Mouse (Mus musculus) heart, postnatal 14 days (tissue): ENCODE data around the gene Rabac1. TPM values are rescaled to one million over a fixed set of nuclear protein-coding genes. Genes with fewer than 3 reads are reported as not detected.

Source experiments
- DNase-seq, 2 experiments: peaks; one replicate each; pipeline ENCODE4 v3.0.0; 2021 to 2022
- intact Hi-C: fragments of 180-260 bp; cut with DNase I; formaldehyde crosslinking; loops from one replicate; pipeline ENCODE4 v1.15.1; 2025
- microRNA-seq, 2 experiments: library from miRNA; unstranded; fragments of <30 nt; microRNA quantifications; one replicate each; pipeline ENCODE4 v1.2.0; 2021 to 2022
- total RNA-seq, 2 experiments: library from RNA; stranded (reverse); gene quantifications; 2 replicates each; pipeline ENCODE4 v1.2.3; 2021

Gene Rabac1
- total RNA-seq, 2 experiments from 2014 or later = 289 to 303 TPM

- intact Hi-C loops = no loop called here
- no peak for DNase-seq
Observed at GRCm38 (mm10) chr7:24944257-24944950, 28.1 kb downstream of the Rabac1 start, which contains the start of gene Gm4881. Gene Gm4881 (minus strand): TSS chr7:24944494.

- intact Hi-C loops = no loop called here
- DNase-seq = no peak
Observed at GRCm38 (mm10) chr7:24943641-24944040, 28.9 kb downstream of the Rabac1 start.

GRCm38 (mm10) chr7:24931651-24932050 is 40.9 kb downstream of the Rabac1 start:
- intact Hi-C loops = no loop called here
- DNase-seq = no peak

- no peak for DNase-seq
- intact Hi-C loops = no loop called here
Observed at GRCm38 (mm10) chr7:24930475-24930874, 42.1 kb downstream of the Rabac1 start.

Small RNA genes lying within 50 kb of the gene (microRNA-seq; reads per million reads assigned to microRNA genes)
- gene Mir7046 (0.54 to 10.5 reads per million in 2 experiments), gene Mir7047 (0.81 to 42.6 reads per million in 2 experiments)

Other genes with a start within 250 kb of the Rabac1 start
- gene Gm4763, start 245.8 kb downstream of the Rabac1 start, total RNA-seq = not detected
- gene Cd177, start 212.4 kb downstream of the Rabac1 start, total RNA-seq = under 1 TPM in 1 of 2 experiments, not detected in 1; 0.17 TPM
- not detected for gene Ceacam10, start 195.5 kb downstream of the Rabac1 start, total RNA-seq
- gene Gm9844, start 110.5 kb downstream of the Rabac1 start, total RNA-seq = not detected
- not detected for gene Lypd4, start 102.8 kb downstream of the Rabac1 start, total RNA-seq
- not detected for gene Dmrtc2, start 102.7 kb downstream of the Rabac1 start, total RNA-seq
- gene Rps19, start 88.4 kb downstream of the Rabac1 start, total RNA-seq = 100 to 1,000 TPM; 529 to 548 TPM
- 1 to 10 TPM; 1.3 to 1.5 TPM for gene Cd79a, start 75.4 kb downstream of the Rabac1 start, total RNA-seq
- 10 to 100 TPM; 76.1 to 78.7 TPM for gene Arhgef1, start 69.8 kb downstream of the Rabac1 start, total RNA-seq
- gene Gm4881, start 28.3 kb downstream of the Rabac1 start, total RNA-seq = not detected
- gene Atp1a3, start 33.2 kb upstream of the Rabac1 start, total RNA-seq = under 1 TPM; 0.62 to 0.80 TPM
- gene Grik5, start 99.6 kb upstream of the Rabac1 start, total RNA-seq = 1 to 10 TPM; 5.8 to 7.6 TPM
- gene Zfp574, start 99.8 kb upstream of the Rabac1 start, total RNA-seq = 10 to 100 TPM; 10.5 to 11.2 TPM
- under 1 TPM; 0.44 to 0.60 TPM for gene Pou2f2, start 207.0 kb upstream of the Rabac1 start, total RNA-seq
- 10 to 100 TPM; 17.9 to 19.2 TPM for gene Dedd2, start 247.9 kb upstream of the Rabac1 start, total RNA-seq
- 1 to 10 TPM; 8.0 to 9.1 TPM for gene Zfp526, start 248.7 kb upstream of the Rabac1 start, total RNA-seq